Mouse (Mus musculus): Measurements from ENCODE around the gene Omt2a. TPM values are rescaled to one million over a fixed set of nuclear protein-coding genes. Genes with fewer than 3 reads are reported as not detected.
"Not testable (repeated sequence)": the region's sequence is repeated elsewhere in the genome, so short reads cannot be mapped to it uniquely, and the experiment has no call there.

Gene Omt2a
- total and polyA plus RNA-seq, 3 experiments = not detected

DNA sequence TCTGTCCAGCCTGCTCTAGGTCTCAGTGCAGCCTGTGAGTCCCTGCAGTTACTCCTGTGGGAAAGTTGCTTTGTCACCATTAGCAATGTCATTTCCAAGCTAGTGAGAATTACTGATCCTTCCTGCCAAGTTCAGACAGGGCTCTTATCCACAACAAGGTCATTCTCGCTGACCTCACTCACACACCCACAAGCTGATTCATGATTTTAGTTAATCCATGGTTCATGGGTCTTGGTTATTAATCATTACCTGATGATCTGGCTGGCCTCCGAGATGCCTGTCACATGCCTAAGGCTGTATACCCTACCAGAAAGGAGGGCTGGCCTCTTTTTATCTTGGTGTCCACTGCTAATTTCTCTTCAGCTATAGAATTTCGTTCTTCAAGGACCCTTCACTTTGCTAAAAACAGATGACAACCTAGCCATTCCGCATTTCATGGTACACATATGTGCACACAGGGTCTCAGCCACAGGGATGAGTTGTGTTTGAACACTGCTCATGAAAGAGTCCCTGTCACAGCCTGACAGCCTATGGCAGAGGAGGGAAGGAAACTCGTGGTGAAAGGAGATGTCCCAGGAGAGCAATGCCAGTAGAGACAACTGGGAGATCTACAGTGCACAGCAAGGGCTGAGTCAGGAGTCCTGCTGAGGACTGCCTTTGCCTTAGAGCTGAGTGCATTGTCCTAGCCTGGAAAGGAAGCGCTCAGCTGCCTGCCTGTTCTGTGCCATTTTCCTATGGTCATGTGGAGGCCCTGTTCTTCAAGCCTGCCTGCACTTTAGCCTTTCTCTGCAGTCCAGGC, 33.8 kb upstream of the Omt2a start:
- H3K4me3 ChIP-seq (replicated peaks in 1 of 3; ENCODE audit: low read depth in 2 of 3, low read length in 2 of 3, poor library complexity in 1 of 3); H3K9ac ChIP-seq (ENCODE audit: insufficient read depth, low read depth); H3K79me2 ChIP-seq (replicated peaks; ENCODE audit: control insufficient read depth, extremely low read depth, insufficient read depth, poor library complexity, severe bottlenecking); DNase-seq (ENCODE audit: extremely low read depth); H3K4me1 ChIP-seq (ENCODE audit: control insufficient read depth in 1 of 2, insufficient read depth in 2 of 2); H3K9me3 ChIP-seq (replicated peaks; ENCODE audit: low read length); dilution Hi-C loops (cut with MboI; ENCODE audit: extremely low pct_ligation_motif_present, extremely low pct_unique_long_range_greater_than_20kb, low sequenced_read_pairs); in situ Hi-C loops (cut with MboI; ENCODE audit: low pct_ligation_motif_present, low pct_unique_long_range_greater_than_20kb, low sequenced_read_pairs); H3K4me2 ChIP-seq (ENCODE audit: insufficient read depth, low read depth, poor library complexity, severe bottlenecking); H3K36me3 ChIP-seq (replicated peaks in 1 of 2; ENCODE audit: control insufficient read depth in 1 of 2, insufficient read depth in 1 of 2, low read length in 1 of 2); H3K27ac ChIP-seq (ENCODE audit: insufficient read depth, low read depth): not testable (repeated sequence)
- H3K27me3 ChIP-seq (replicated peaks) = peaks cover 29% of the 10 kb centered on the region

DNA sequence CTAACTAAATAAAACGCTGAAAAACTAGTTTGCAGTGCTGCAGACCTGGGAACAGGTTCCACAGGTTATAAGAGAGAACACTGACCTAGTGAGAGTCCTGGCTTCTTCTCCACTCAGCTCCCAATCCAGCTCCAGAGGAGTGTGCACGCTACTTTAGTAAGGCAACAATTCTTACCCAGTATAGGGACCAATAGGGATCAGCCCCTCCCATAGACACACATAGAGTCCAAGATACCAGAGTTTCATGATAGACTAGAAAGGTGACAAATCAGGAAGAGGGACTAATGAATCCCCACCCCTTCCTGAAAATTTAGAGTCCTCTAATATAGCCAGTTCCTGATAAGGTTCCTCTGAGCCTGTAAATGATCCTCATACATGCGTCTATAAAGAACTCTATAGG, 32.4 kb upstream of the Omt2a start:
- Histone ChIP-seq H3K9me3 (replicated peaks; ENCODE audit: low read length) (no peaks in the 10 kb centered on the region), H3K27me3 (replicated peaks) (peaks cover 25% of the 10 kb centered on the region), H3K36me3 (replicated peaks in 1 of 2; ENCODE audit: control insufficient read depth in 1 of 2, insufficient read depth in 1 of 2, low read length in 1 of 2) (no peaks in the 10 kb centered on the region), H3K4me1 (ENCODE audit: control insufficient read depth in 1 of 2, insufficient read depth in 2 of 2) (no peaks in the 10 kb centered on the region), H3K4me3 (replicated peaks in 1 of 3; ENCODE audit: low read depth in 2 of 3, low read length in 2 of 3, poor library complexity in 1 of 3) (no peak overlapping the region), H3K4me2 (ENCODE audit: insufficient read depth, low read depth, poor library complexity, severe bottlenecking) (no peak overlapping the region), H3K27ac (ENCODE audit: insufficient read depth, low read depth) (no peak overlapping the region), H3K79me2 (replicated peaks; ENCODE audit: control insufficient read depth, extremely low read depth, insufficient read depth, poor library complexity, severe bottlenecking) (no peaks in the 10 kb centered on the region), H3K9ac (ENCODE audit: insufficient read depth, low read depth) (no peak overlapping the region)
- TF ChIP-seq USF1 (IDR thresholded peaks at IDR 0.05; ENCODE audit: low read depth, low read length) = no peak
- TF ChIP-seq UBTF (IDR thresholded peaks at IDR 0.05; ENCODE audit: low read depth, low read length) = no peak
- TF ChIP-seq MAFK (IDR thresholded peaks at IDR 0.05; ENCODE audit: insufficient replicate concordance, low read length) = no peak
- no peak for TF ChIP-seq TCF12 (IDR thresholded peaks at IDR 0.05; ENCODE audit: low read depth, low read length)
- TF ChIP-seq JUND (conservative IDR thresholded peaks at IDR 0.05; ENCODE audit: low read depth, low read length) = no peak
- no peak for TF ChIP-seq ZMIZ1 (IDR thresholded peaks at IDR 0.05; ENCODE audit: low read depth, low read length)
- TF ChIP-seq GABPA (IDR thresholded peaks at IDR 0.05; ENCODE audit: insufficient replicate concordance, low read depth, low read length) = no peak
- TF ChIP-seq RCOR1 (conservative IDR thresholded peaks at IDR 0.05; ENCODE audit: low read depth, low read length) = no peak
- no peak for TF ChIP-seq E2F4 (IDR thresholded peaks at IDR 0.05; ENCODE audit: insufficient replicate concordance, low read depth, low read length)
- TF ChIP-seq ZC3H11A (IDR thresholded peaks at IDR 0.05; ENCODE audit: low read depth, low read length) = no peak
- no peak for TF ChIP-seq IRF4 (IDR thresholded peaks at IDR 0.05; ENCODE audit: low read depth, low read length)
- TF ChIP-seq MXI1 (IDR thresholded peaks at IDR 0.05; ENCODE audit: low read depth, low read length) = no peak
- TF ChIP-seq MAX (IDR thresholded peaks at IDR 0.05; ENCODE audit: low read length) = no peak
- TF ChIP-seq ZKSCAN1 (IDR thresholded peaks at IDR 0.05; ENCODE audit: borderline replicate concordance, low read depth, low read length) = no peak
- DNase-seq (ENCODE audit: extremely low read depth) = no peak
- dilution Hi-C loops (cut with MboI; ENCODE audit: extremely low pct_ligation_motif_present, extremely low pct_unique_long_range_greater_than_20kb, low sequenced_read_pairs) (no loop called here), in situ Hi-C loops (cut with MboI; ENCODE audit: low pct_ligation_motif_present, low pct_unique_long_range_greater_than_20kb, low sequenced_read_pairs) (no loop called here)

GRCm38 (mm10) chr9:78345235-78345634, 30.6 kb upstream of the Omt2a start:
- DNase-seq (ENCODE audit: extremely low read depth); H3K79me2 ChIP-seq (replicated peaks; ENCODE audit: control insufficient read depth, extremely low read depth, insufficient read depth, poor library complexity, severe bottlenecking); H3K27ac ChIP-seq (ENCODE audit: insufficient read depth, low read depth); H3K4me3 ChIP-seq (replicated peaks in 1 of 3; ENCODE audit: low read depth in 2 of 3, low read length in 2 of 3, poor library complexity in 1 of 3); H3K4me1 ChIP-seq (ENCODE audit: control insufficient read depth in 1 of 2, insufficient read depth in 2 of 2); H3K9ac ChIP-seq (ENCODE audit: insufficient read depth, low read depth); H3K4me2 ChIP-seq (ENCODE audit: insufficient read depth, low read depth, poor library complexity, severe bottlenecking); in situ Hi-C loops (cut with MboI; ENCODE audit: low pct_ligation_motif_present, low pct_unique_long_range_greater_than_20kb, low sequenced_read_pairs); dilution Hi-C loops (cut with MboI; ENCODE audit: extremely low pct_ligation_motif_present, extremely low pct_unique_long_range_greater_than_20kb, low sequenced_read_pairs); H3K36me3 ChIP-seq (replicated peaks in 1 of 2; ENCODE audit: control insufficient read depth in 1 of 2, insufficient read depth in 1 of 2, low read length in 1 of 2); H3K9me3 ChIP-seq (replicated peaks; ENCODE audit: low read length): not testable (repeated sequence)
- H3K27me3 ChIP-seq (replicated peaks) = peaks cover 20% of the 10 kb centered on the region

DNA sequence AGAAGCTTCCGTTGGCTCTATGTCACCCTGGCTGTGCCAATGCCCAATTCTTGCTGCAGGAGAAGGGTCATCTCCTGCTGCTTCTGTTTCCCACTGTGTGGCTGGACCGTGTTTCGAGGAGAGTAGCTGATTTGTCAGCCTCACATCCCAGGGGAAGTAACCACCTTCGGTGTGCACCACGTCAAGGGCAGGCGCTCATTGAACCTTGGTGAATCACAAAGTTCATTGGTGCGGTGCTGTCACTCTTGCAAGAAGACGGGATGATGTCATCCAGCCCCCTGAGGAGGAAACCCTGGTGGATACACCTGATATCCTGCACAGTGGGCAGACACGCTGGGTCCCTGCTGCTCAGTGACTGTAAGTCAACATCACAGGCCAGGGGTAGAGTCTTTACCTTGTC, 28.5 kb upstream of the Omt2a start:
- in situ Hi-C loops (cut with MboI; ENCODE audit: low pct_ligation_motif_present, low pct_unique_long_range_greater_than_20kb, low sequenced_read_pairs); H3K79me2 ChIP-seq (replicated peaks; ENCODE audit: control insufficient read depth, extremely low read depth, insufficient read depth, poor library complexity, severe bottlenecking); dilution Hi-C loops (cut with MboI; ENCODE audit: extremely low pct_ligation_motif_present, extremely low pct_unique_long_range_greater_than_20kb, low sequenced_read_pairs); DNase-seq (ENCODE audit: extremely low read depth); H3K9ac ChIP-seq (ENCODE audit: insufficient read depth, low read depth); H3K4me3 ChIP-seq (replicated peaks in 1 of 3; ENCODE audit: low read depth in 2 of 3, low read length in 2 of 3, poor library complexity in 1 of 3); H3K4me2 ChIP-seq (ENCODE audit: insufficient read depth, low read depth, poor library complexity, severe bottlenecking); H3K4me1 ChIP-seq (ENCODE audit: control insufficient read depth in 1 of 2, insufficient read depth in 2 of 2); H3K27ac ChIP-seq (ENCODE audit: insufficient read depth, low read depth); H3K9me3 ChIP-seq (replicated peaks; ENCODE audit: low read length); H3K36me3 ChIP-seq (replicated peaks in 1 of 2; ENCODE audit: control insufficient read depth in 1 of 2, insufficient read depth in 1 of 2, low read length in 1 of 2): not testable (repeated sequence)
- peaks cover 17% of the 10 kb centered on the region for H3K27me3 ChIP-seq (replicated peaks)
